In genomic region chr4:126150297-126150948, GRCm38 (mm10) we compare ENCODE assay signal across 9 mouse cellular contexts. TPM values are rescaled to one million over a fixed set of nuclear protein-coding genes. Genes with fewer than 3 reads are reported as not detected.
DNase-seq lines count a peak whose midpoint lies in the region; ATAC-seq lines count a peak whose summit lies in the region.
"Had no signal": no experiment of that assay in that cellular context is flagged by ENCODE, and none has a peak within 500 bp of the region (broad histone marks: within the 10 kb centered on the region; RNA-seq: fewer than 3 reads in every experiment).

No protein-coding gene starts in this region.

- H3K36me3 ChIP-seq in midbrain, embryonic 11.5 days (ENCODE audit: control insufficient read depth, insufficient read depth, low read length) = no peaks in the 10 kb centered on the region
- no peaks in the 10 kb centered on the region for H3K36me3 ChIP-seq in midbrain, embryonic 16.5 days (ENCODE audit: control insufficient read depth, insufficient read depth, low read length)
- no peaks in the 10 kb centered on the region for H3K36me3 ChIP-seq in forebrain, embryonic 16.5 days (ENCODE audit: control insufficient read depth, insufficient read depth)
- no peaks in the 10 kb centered on the region for H3K36me3 ChIP-seq in hindbrain, embryonic 13.5 days
- no peaks in the 10 kb centered on the region; the same call in 1 of the 2 replicates for H3K36me3 ChIP-seq in liver, embryonic 12.5 days

- no peak overlapping the region for H3K4me3 ChIP-seq in midbrain, embryonic 11.5 days (ENCODE audit: low read depth, low read length)
- no peak overlapping the region for H3K4me3 ChIP-seq in midbrain, embryonic 16.5 days (ENCODE audit: low read depth, low read length)
- H3K4me3 ChIP-seq in forebrain, embryonic 16.5 days (replicated peaks; ENCODE audit: low read length) = no peak overlapping the region
- no peak overlapping the region for H3K4me3 ChIP-seq in hindbrain, embryonic 13.5 days
- H3K4me3 ChIP-seq in liver, embryonic 12.5 days = no peak overlapping the region

- no peak overlapping the region for H3K9ac ChIP-seq in midbrain, embryonic 11.5 days (ENCODE audit: low read length)
- no peak overlapping the region for H3K9ac ChIP-seq in midbrain, embryonic 16.5 days (ENCODE audit: low read depth, low read length)
- H3K9ac ChIP-seq in forebrain, embryonic 16.5 days (replicated peaks; ENCODE audit: low read depth, low read length) = no peak overlapping the region
- H3K9ac ChIP-seq in hindbrain, embryonic 13.5 days = no peak overlapping the region
- H3K9ac ChIP-seq in liver, embryonic 12.5 days = no peak overlapping the region

- no peak overlapping the region for H3K4me2 ChIP-seq in midbrain, embryonic 11.5 days
- no peak overlapping the region for H3K4me2 ChIP-seq in midbrain, embryonic 16.5 days (ENCODE audit: low read length)
- no peak overlapping the region for H3K4me2 ChIP-seq in forebrain, embryonic 16.5 days (ENCODE audit: low read length)
- peak overlapping the region; percentile 9; the same call in 1 of the 2 replicates for H3K4me2 ChIP-seq in hindbrain, embryonic 13.5 days
- peak overlapping the region; percentile 70; the same call in 1 of the 2 replicates for H3K4me2 ChIP-seq in liver, embryonic 12.5 days

- peaks cover 16% of the 10 kb centered on the region for H3K4me1 ChIP-seq in midbrain, embryonic 11.5 days (ENCODE audit: control insufficient read depth, insufficient read depth, low read length)
- H3K4me1 ChIP-seq in midbrain, embryonic 16.5 days (ENCODE audit: control insufficient read depth, insufficient read depth, low read length) = peaks cover 10% of the 10 kb centered on the region
- peaks cover 17% of the 10 kb centered on the region for H3K4me1 ChIP-seq in forebrain, embryonic 16.5 days (replicated peaks; ENCODE audit: control insufficient read depth, insufficient read depth, low read length)
- H3K4me1 ChIP-seq in hindbrain, embryonic 13.5 days (replicated peaks) = peaks cover 22% of the 10 kb centered on the region
- peaks cover 51% of the 10 kb centered on the region for H3K4me1 ChIP-seq in liver, embryonic 12.5 days

- H3K27ac ChIP-seq in midbrain, embryonic 11.5 days (ENCODE audit: low read depth, low read length) = no peak overlapping the region
- no peak overlapping the region for H3K27ac ChIP-seq in midbrain, embryonic 16.5 days (ENCODE audit: low read length)
- no peak overlapping the region for H3K27ac ChIP-seq in forebrain, embryonic 16.5 days (ENCODE audit: low read length)
- H3K27ac ChIP-seq in hindbrain, embryonic 13.5 days = peak overlapping the region; percentile 32; the same call in 1 of the 2 replicates
- peak overlapping the region; percentile 41; the same call in 1 of the 2 replicates for H3K27ac ChIP-seq in liver, embryonic 12.5 days

- peaks cover 34% of the 10 kb centered on the region for H3K27me3 ChIP-seq in midbrain, embryonic 11.5 days (ENCODE audit: control insufficient read depth, insufficient read depth, low read length)
- H3K27me3 ChIP-seq in midbrain, embryonic 16.5 days (ENCODE audit: control insufficient read depth, insufficient read depth, low read depth, low read length) = peaks cover 26% of the 10 kb centered on the region
- peaks cover 34% of the 10 kb centered on the region for H3K27me3 ChIP-seq in forebrain, embryonic 16.5 days (replicated peaks; ENCODE audit: control insufficient read depth, insufficient read depth, low read length)
- H3K27me3 ChIP-seq in hindbrain, embryonic 13.5 days = peaks cover 58% of the 10 kb centered on the region
- peaks cover 69% of the 10 kb centered on the region for H3K27me3 ChIP-seq in liver, embryonic 12.5 days (replicated peaks)
- H3K27me3 ChIP-seq: Patski had no signal

- peak; percentile 90 for DNase-seq in midbrain, embryonic 11.5 days (ENCODE audit: low spot score, missing footprints)
- peak; percentile 49 for DNase-seq in ovary, postnatal 10 days (ENCODE audit: low spot score)
- DNase-seq in thymus, postnatal 10 days (ENCODE audit: low spot score in 2 of 2) = no peak
- DNase-seq in frontal cortex, postnatal 10 days (ENCODE audit: low spot score in 2 of 2) = no peak

- ATAC-seq in midbrain, embryonic 11.5 days (ENCODE audit: low FRiP score) = no peak
- no peak for ATAC-seq in midbrain, embryonic 16.5 days
- peak; percentile 31; the same call in 1 of the 2 replicates for ATAC-seq in forebrain, embryonic 16.5 days
- ATAC-seq in hindbrain, embryonic 13.5 days (ENCODE audit: low FRiP score) = no peak; the same call in 1 of the 2 replicates
- peak; percentile 31 for ATAC-seq in liver, embryonic 12.5 days
- ATAC-seq: Patski had no signal

- H3K9me3 ChIP-seq in midbrain, embryonic 11.5 days (ENCODE audit: control insufficient read depth, low read length) = no peaks in the 10 kb centered on the region
- H3K9me3 ChIP-seq in midbrain, embryonic 16.5 days (replicated peaks; ENCODE audit: control insufficient read depth, low read length, poor library complexity, severe bottlenecking) = no peaks in the 10 kb centered on the region
- no peaks in the 10 kb centered on the region for H3K9me3 ChIP-seq in forebrain, embryonic 16.5 days (ENCODE audit: control insufficient read depth, low read length)
- H3K9me3 ChIP-seq in hindbrain, embryonic 13.5 days = no peaks in the 10 kb centered on the region
- no peaks in the 10 kb centered on the region for H3K9me3 ChIP-seq in liver, embryonic 12.5 days (replicated peaks)

- 56% methylated on average over 16 of the region's 16 CpGs for WGBS in midbrain, embryonic 11.5 days
- 61% methylated on average over 16 of the region's 16 CpGs for WGBS in midbrain, embryonic 16.5 days
- WGBS in forebrain, embryonic 16.5 days = 57% methylated on average over 16 of the region's 16 CpGs
- WGBS in hindbrain, embryonic 13.5 days = 55% methylated on average over 16 of the region's 16 CpGs
- 31% methylated on average over 16 of the region's 16 CpGs for WGBS in liver, embryonic 12.5 days (ENCODE audit: insufficient replicate concordance)

RNA-seq across cellular contexts. Expression of gene Eva1b, which starts 2.9 kb away (rescaled TPM):
- polyA plus RNA-seq in midbrain, embryonic 11.5 days (2014; fragmentation: Nextera tagmentation; extraction: Ambion mirVana) = 22.4 and 24.8 TPM in 2 replicates
- 7.9 and 10.0 TPM in 2 replicates for polyA plus RNA-seq in midbrain, embryonic 16.5 days (2015; fragmentation: Nextera tagmentation; extraction: Ambion mirVana)
- 10.1 and 10.2 TPM in 2 replicates for polyA plus RNA-seq in forebrain, embryonic 16.5 days (2015; fragmentation: Nextera tagmentation; extraction: Ambion mirVana)
- polyA plus RNA-seq in hindbrain, embryonic 13.5 days (2015; fragmentation: Nextera tagmentation; extraction: Ambion mirVana) = 15.0 and 15.5 TPM in 2 replicates
- 19.3 and 19.5 TPM in 2 replicates for polyA plus RNA-seq in liver, embryonic 12.5 days (2016; fragmentation: Nextera tagmentation; extraction: Ambion mirVana)

RNA-seq across cellular contexts. Expression of gene Sh3d21, which starts 12.9 kb away (rescaled TPM):
- 1.4 TPM in 2 replicates for polyA plus RNA-seq in midbrain, embryonic 11.5 days (2014; fragmentation: Nextera tagmentation; extraction: Ambion mirVana)
- 1.4 and 1.8 TPM in 2 replicates for polyA plus RNA-seq in midbrain, embryonic 16.5 days (2015; fragmentation: Nextera tagmentation; extraction: Ambion mirVana)
- polyA plus RNA-seq in forebrain, embryonic 16.5 days (2015; fragmentation: Nextera tagmentation; extraction: Ambion mirVana) = 0.87 and 1.2 TPM in 2 replicates
- 1.3 and 1.4 TPM in 2 replicates for polyA plus RNA-seq in hindbrain, embryonic 13.5 days (2015; fragmentation: Nextera tagmentation; extraction: Ambion mirVana)
- polyA plus RNA-seq in liver, embryonic 12.5 days (2016; fragmentation: Nextera tagmentation; extraction: Ambion mirVana) = 1.3 and 1.6 TPM in 2 replicates

RNA-seq across cellular contexts. Expression of gene Stk40, which starts 46.7 kb away (rescaled TPM):
- polyA plus RNA-seq in midbrain, embryonic 11.5 days (2014; fragmentation: Nextera tagmentation; extraction: Ambion mirVana) = 20.8 and 25.4 TPM in 2 replicates
- 27.1 and 31.1 TPM in 2 replicates for polyA plus RNA-seq in midbrain, embryonic 16.5 days (2015; fragmentation: Nextera tagmentation; extraction: Ambion mirVana)
- 33.5 and 34.7 TPM in 2 replicates for polyA plus RNA-seq in forebrain, embryonic 16.5 days (2015; fragmentation: Nextera tagmentation; extraction: Ambion mirVana)
- 35.1 and 35.5 TPM in 2 replicates for polyA plus RNA-seq in hindbrain, embryonic 13.5 days (2015; fragmentation: Nextera tagmentation; extraction: Ambion mirVana)
- 22.4 and 23.0 TPM in 2 replicates for polyA plus RNA-seq in liver, embryonic 12.5 days (2016; fragmentation: Nextera tagmentation; extraction: Ambion mirVana)

RNA-seq across cellular contexts. Expression of gene Thrap3, which starts 52.1 kb away (rescaled TPM):
- 192 and 219 TPM in 2 replicates for polyA plus RNA-seq in midbrain, embryonic 11.5 days (2014; fragmentation: Nextera tagmentation; extraction: Ambion mirVana)
- polyA plus RNA-seq in midbrain, embryonic 16.5 days (2015; fragmentation: Nextera tagmentation; extraction: Ambion mirVana) = 124 and 137 TPM in 2 replicates
- 172 and 187 TPM in 2 replicates for polyA plus RNA-seq in forebrain, embryonic 16.5 days (2015; fragmentation: Nextera tagmentation; extraction: Ambion mirVana)
- 163 and 166 TPM in 2 replicates for polyA plus RNA-seq in hindbrain, embryonic 13.5 days (2015; fragmentation: Nextera tagmentation; extraction: Ambion mirVana)
- polyA plus RNA-seq in liver, embryonic 12.5 days (2016; fragmentation: Nextera tagmentation; extraction: Ambion mirVana) = 162 and 163 TPM in 2 replicates

RNA-seq across cellular contexts. Expression of gene Lsm10, which starts 54.0 kb away (rescaled TPM):
- polyA plus RNA-seq in midbrain, embryonic 11.5 days (2014; fragmentation: Nextera tagmentation; extraction: Ambion mirVana) = 40.8 and 45.7 TPM in 2 replicates
- 55.1 and 63.5 TPM in 2 replicates for polyA plus RNA-seq in midbrain, embryonic 16.5 days (2015; fragmentation: Nextera tagmentation; extraction: Ambion mirVana)
- polyA plus RNA-seq in forebrain, embryonic 16.5 days (2015; fragmentation: Nextera tagmentation; extraction: Ambion mirVana) = 60.2 and 60.6 TPM in 2 replicates
- 47.5 and 47.9 TPM in 2 replicates for polyA plus RNA-seq in hindbrain, embryonic 13.5 days (2015; fragmentation: Nextera tagmentation; extraction: Ambion mirVana)
- polyA plus RNA-seq in liver, embryonic 12.5 days (2016; fragmentation: Nextera tagmentation; extraction: Ambion mirVana) = 34.5 and 36.7 TPM in 2 replicates

Comparison
In these comparisons a context has a peak if more than half of its experiments do, and no peak if none do; other contexts are left out.
1. ATAC-seq: peak in forebrain, embryonic 16.5 days (single experiment) and liver, embryonic 12.5 days (single experiment); none in midbrain, embryonic 11.5 days (single experiment), midbrain, embryonic 16.5 days (single experiment) and hindbrain, embryonic 13.5 days (single experiment).
2. DNase-seq: peak in midbrain, embryonic 11.5 days (single experiment) and ovary, postnatal 10 days (single experiment); none in thymus, postnatal 10 days (0 of 2) and frontal cortex, postnatal 10 days (0 of 2).
3. H3K27ac ChIP-seq: peak in hindbrain, embryonic 13.5 days (single experiment) and liver, embryonic 12.5 days (single experiment); none in midbrain, embryonic 11.5 days (single experiment), midbrain, embryonic 16.5 days (single experiment) and forebrain, embryonic 16.5 days (single experiment).
4. H3K4me2 ChIP-seq: peak in hindbrain, embryonic 13.5 days (single experiment) and liver, embryonic 12.5 days (single experiment); none in midbrain, embryonic 11.5 days (single experiment), midbrain, embryonic 16.5 days (single experiment) and forebrain, embryonic 16.5 days (single experiment).